Mouse (Mus musculus): Measurements from ENCODE around the gene Dip2a.
A peak's percentile ranks its signal among the peaks of the same experiment; 100 is the strongest.

Gene Dip2a

GRCm38 (mm10) chr10:76344711-76345539, at the start of gene Dip2a:
TSS of gene Dip2a (minus strand) at chr10:76345291.
- peak; percentile 94 for DNase-seq

GRCm38 (mm10) chr10:76392596-76392995, 47.5 kb upstream of the Dip2a start:
- no peak for DNase-seq

- DNase-seq = peak; percentile 55
Measured at GRCm38 (mm10) chr10:76391786-76392185, 46.7 kb upstream of the Dip2a start.

- DNase-seq = peak; percentile 24
Measured at GRCm38 (mm10) chr10:76391166-76391565, 46.1 kb upstream of the Dip2a start.

GRCm38 (mm10) chr10:76374981-76375380, 29.9 kb upstream of the Dip2a start:
- no peak for DNase-seq

GRCm38 (mm10) chr10:76371736-76372135, 26.6 kb upstream of the Dip2a start:
- DNase-seq = no peak

GRCm38 (mm10) chr10:76368766-76369165, 23.7 kb upstream of the Dip2a start:
- no peak for DNase-seq

- DNase-seq = no peak
Measured at GRCm38 (mm10) chr10:76363233-76363632, 18.1 kb upstream of the Dip2a start.

GRCm38 (mm10) chr10:76358468-76358867, 13.4 kb upstream of the Dip2a start:
- DNase-seq = no peak

GRCm38 (mm10) chr10:76357286-76357875, 12.3 kb upstream of the Dip2a start:
- DNase-seq = no peak

- no peak for DNase-seq
Measured at GRCm38 (mm10) chr10:76354974-76355373, 9.9 kb upstream of the Dip2a start.

- DNase-seq = no peak
Measured at GRCm38 (mm10) chr10:76353986-76354385, 8.9 kb upstream of the Dip2a start.

- no peak for DNase-seq
Measured at GRCm38 (mm10) chr10:76351953-76352352, 6.9 kb upstream of the Dip2a start.

GRCm38 (mm10) chr10:76346589-76346988, 1.5 kb upstream of the Dip2a start:
- peak; percentile 47 for DNase-seq

GRCm38 (mm10) chr10:76346043-76346491, 976 bp upstream of the Dip2a start:
- DNase-seq = peak; percentile 37

- DNase-seq = no peak
Measured at GRCm38 (mm10) chr10:76345540-76345902, 430 bp upstream of the Dip2a start.

GRCm38 (mm10) chr10:76334350-76334749, 10.7 kb downstream of the Dip2a start:
- no peak for DNase-seq

- no peak for DNase-seq
Measured at GRCm38 (mm10) chr10:76332040-76332439, 13.1 kb downstream of the Dip2a start.

GRCm38 (mm10) chr10:76329093-76329492, 16.0 kb downstream of the Dip2a start:
- no peak for DNase-seq

GRCm38 (mm10) chr10:76328574-76328973, 16.5 kb downstream of the Dip2a start:
- DNase-seq = no peak

- no peak for DNase-seq
Measured at GRCm38 (mm10) chr10:76326304-76327006, 18.6 kb downstream of the Dip2a start.

- DNase-seq = peak; percentile 28
Measured at GRCm38 (mm10) chr10:76317623-76318022, 27.5 kb downstream of the Dip2a start.

- DNase-seq = no peak
Measured at GRCm38 (mm10) chr10:76316194-76316593, 28.9 kb downstream of the Dip2a start.

GRCm38 (mm10) chr10:76306738-76307137, 38.4 kb downstream of the Dip2a start:
- no peak for DNase-seq
